Comparison of ENCODE assay signal across 13 mouse cellular contexts in genomic region chr10:117216132-117216495, GRCm38 (mm10). TPM values are rescaled to one million over a fixed set of nuclear protein-coding genes. Genes with fewer than 3 reads are reported as not detected.
DNase-seq lines count a peak whose midpoint lies in the region; ATAC-seq lines count a peak whose summit lies in the region.
"Had no signal": no experiment of that assay in that cellular context is flagged by ENCODE, and none has a peak within 500 bp of the region (broad histone marks: within the 10 kb centered on the region; RNA-seq: fewer than 3 reads in every experiment).

No protein-coding gene starts in this region.

- ATAC-seq in granulocyte monocyte progenitor cell, adult 5-6 weeks (replicated peaks; ENCODE audit: poor library complexity, severe bottlenecking) = peak; percentile 85
- peak; percentile 92 for ATAC-seq in neutrophil, adult 5-6 weeks (ENCODE audit: extremely low read depth, insufficient number of reproducible peaks, low FRiP score, poor library complexity, severe bottlenecking)
- ATAC-seq: forebrain, embryonic 13.5 days had no signal

- DNase-seq in lung, adult 18-20 months = peak; percentile 51 to 53
- no peak for DNase-seq in lung, postnatal 14 days
- DNase-seq in thymus, postnatal 36 days = peak; percentile 27 to 50
- DNase-seq in layer of hippocampus, postnatal 10 days (ENCODE audit: low spot score in 2 of 2) = no peak
- DNase-seq in kidney, postnatal 10 days = no peak
- no peak for DNase-seq in adrenal gland, postnatal 25 days
- DNase-seq: cerebellum, adult 9-11 months; kidney, adult 11 months had no signal

RNA-seq across cellular contexts. Expression of gene Yeats4, which starts 8.2 kb away (rescaled TPM):
- 54.8 and 84.5 TPM in 2 replicates for total RNA-seq in granulocyte monocyte progenitor cell, adult 5-6 weeks (2014; fragmentation: Nextera tagmentation)
- 94.3 and 101 TPM in 2 replicates for total RNA-seq in granulocyte monocyte progenitor cell, adult 5-6 weeks (2017)
- total RNA-seq in neutrophil, adult 5-6 weeks (2017) = 80.4 and 111 TPM in 2 replicates
- 10 to 100 TPM; 50.6 to 57.3 TPM for total RNA-seq in layer of hippocampus, postnatal 10 days (2021)
- total RNA-seq in adrenal gland, postnatal 25 days (2021) = 42.6 and 51.7 TPM in 2 replicates

RNA-seq across cellular contexts. Expression of gene 9530003J23Rik, which starts 22.4 kb away (rescaled TPM):
- total RNA-seq in granulocyte monocyte progenitor cell, adult 5-6 weeks (2014; fragmentation: Nextera tagmentation) = not detected in 2 replicates
- total RNA-seq in granulocyte monocyte progenitor cell, adult 5-6 weeks (2017) = not detected in 2 replicates
- total RNA-seq in neutrophil, adult 5-6 weeks (2017) = not detected in 2 replicates
- total RNA-seq in layer of hippocampus, postnatal 10 days (2021) = not detected
- total RNA-seq in adrenal gland, postnatal 25 days (2021) = not detected in 2 replicates
- total RNA-seq: adrenal gland, postnatal 14 days; gastrocnemius, postnatal 4 days had no signal

Comparison
In these comparisons a context has a peak if more than half of its experiments do, and no peak if none do; other contexts are left out.
1. DNase-seq: peak in lung, adult 18-20 months (2 of 2) and thymus, postnatal 36 days (2 of 2); none in lung, postnatal 14 days (single experiment), layer of hippocampus, postnatal 10 days (0 of 2), kidney, postnatal 10 days (single experiment) and adrenal gland, postnatal 25 days (single experiment).